Mouse (Mus musculus) R1 (cell line): ENCODE measurements around the gene Zswim5.

Experiments used
- DNase-seq: peaks from one replicate; pipeline ENCODE4 v3.0.0-alpha.2; 2018; ENCODE audit warnings: low read depth, low spot score

Gene Zswim5

GRCm38 (mm10) chr4:116913318-116913717 lies 36.1 kb downstream of the Zswim5 start:
- DNase-seq, result no peak

GRCm38 (mm10) chr4:116928006-116928651 lies 51.0 kb downstream of the Zswim5 start:
- DNase-seq, result no peak

- no peak for DNase-seq
These were observed 62.4 kb downstream of the Zswim5 start for GRCm38 (mm10) chr4:116939585-116939984.

- DNase-seq, result peak; percentile 30
These were observed 65.5 kb downstream of the Zswim5 start for GRCm38 (mm10) chr4:116942695-116943094.

GRCm38 (mm10) chr4:116944055-116944454 lies 66.9 kb downstream of the Zswim5 start:
- DNase-seq, result peak; percentile 10

GRCm38 (mm10) chr4:116951642-116952041 lies 74.5 kb downstream of the Zswim5 start:
- DNase-seq, result peak; percentile 7

- no peak for DNase-seq
These were observed 77.8 kb downstream of the Zswim5 start for GRCm38 (mm10) chr4:116954951-116955350.

- no peak for DNase-seq
These were observed 99.3 kb downstream of the Zswim5 start for GRCm38 (mm10) chr4:116976503-116976902.

GRCm38 (mm10) chr4:116985681-116986080 lies 108.5 kb downstream of the Zswim5 start:
- no peak for DNase-seq

GRCm38 (mm10) chr4:116986400-116987121 lies 109.4 kb downstream of the Zswim5 start:
- peak; percentile 91 for DNase-seq

GRCm38 (mm10) chr4:116987122-116987456 lies 109.9 kb downstream of the Zswim5 start:
- DNase-seq, result no peak

GRCm38 (mm10) chr4:116989731-116990130 lies 112.6 kb downstream of the Zswim5 start:
- DNase-seq, result peak; percentile 65

GRCm38 (mm10) chr4:116991366-116991765 lies 114.2 kb downstream of the Zswim5 start:
- peak; percentile 77 for DNase-seq

GRCm38 (mm10) chr4:116993672-116994621 lies 116.8 kb downstream of the Zswim5 start, which contains the start of gene Urod:
TSS of gene Urod (minus strand) at chr4:116994413.
- DNase-seq, result peak; percentile 96

GRCm38 (mm10) chr4:116995131-116995797 lies 118.1 kb downstream of the Zswim5 start, which contains the start of gene Hectd3:
TSS of gene Hectd3 (plus strand) at chr4:116995317.
- DNase-seq, result peak; percentile 82

- peak; percentile 81 for DNase-seq
These were observed 118.6 kb downstream of the Zswim5 start for GRCm38 (mm10) chr4:116995798-116996135.

GRCm38 (mm10) chr4:116999513-117000154 lies 122.5 kb downstream of the Zswim5 start:
- DNase-seq, result no peak

GRCm38 (mm10) chr4:117001957-117002356 lies 124.8 kb downstream of the Zswim5 start:
- no peak for DNase-seq

GRCm38 (mm10) chr4:117002543-117003521 lies 125.7 kb downstream of the Zswim5 start:
- peak; percentile 99 for DNase-seq

- no peak for DNase-seq
These were observed 127.5 kb downstream of the Zswim5 start for GRCm38 (mm10) chr4:117004649-117005048.
